Mouse (Mus musculus) limb, embryonic 14.5 days (tissue): ENCODE measurements around the gene Mks1. TPM values are rescaled to one million over a fixed set of nuclear protein-coding genes. Genes with fewer than 3 reads are reported as not detected.

Experiments
- ATAC-seq: fragments of 200-750 bp; cut with Nextera tagmentation; 2 replicates; pipeline ENCODE4 v1.8.0; 2017; ENCODE audit warnings: low read depth, moderate number of reproducible peaks, moderate TSS enrichment; ENCODE audit not compliant: low FRiP score
- DNase-seq: peaks from one replicate; pipeline ENCODE4 v3.0.0-alpha.2; 2015; ENCODE audit warnings: low spot score
- H3K27ac ChIP-seq: fragments of 300-500 bp; sonication (generic); replicated peaks from 2 replicates; pipeline ENCODE4 v1.5.1; 2014; ENCODE audit warnings: low read depth, mild to moderate bottlenecking, low read length, moderate library complexity, mixed read lengths
- H3K27me3 ChIP-seq: fragments of 300-500 bp; sonication (generic); 2 replicates; pipeline ENCODE4 v1.6.1; 2014; ENCODE audit warnings: low read length, mixed read lengths; ENCODE audit not compliant: control insufficient read depth, insufficient read depth
- H3K36me3 ChIP-seq: fragments of 300-500 bp; sonication (generic); 2 replicates; pipeline ENCODE4 v1.6.1; 2014; ENCODE audit warnings: mild to moderate bottlenecking, low read length, moderate library complexity, mixed read lengths; ENCODE audit not compliant: control insufficient read depth, insufficient read depth
- H3K4me1 ChIP-seq: fragments of 300-500 bp; sonication (generic); 2 replicates; pipeline ENCODE4 v1.6.1; 2014; ENCODE audit warnings: antibody characterized with exemption, low read length, mixed read lengths; ENCODE audit not compliant: control insufficient read depth, insufficient read depth
- H3K4me2 ChIP-seq: fragments of 300-500 bp; sonication (generic); replicated peaks from 2 replicates; pipeline ENCODE4 v1.6.1; 2014; ENCODE audit warnings: low read depth, mild to moderate bottlenecking, low read length, moderate library complexity; ENCODE audit not compliant: severe bottlenecking
- H3K4me3 ChIP-seq: fragments of 300-500 bp; sonication (generic); replicated peaks from 2 replicates; pipeline ENCODE4 v1.5.1; 2014; ENCODE audit warnings: low read length
- H3K9ac ChIP-seq: fragments of 300-500 bp; sonication (generic); 2 replicates; pipeline ENCODE4 v1.6.1; 2014; ENCODE audit warnings: mild to moderate bottlenecking, low read depth, low read length, moderate library complexity; ENCODE audit not compliant: severe bottlenecking
- H3K9me3 ChIP-seq: fragments of 300-500 bp; sonication (generic); 2 replicates; pipeline ENCODE4 v1.6.1; 2016; ENCODE audit warnings: low read length; ENCODE audit not compliant: control insufficient read depth
- POLR2A ChIP-seq: fragments of 200-500 bp; IDR thresholded peaks from 2 replicates; pipeline ENCODE4 v1.8.0; 2012; ENCODE audit warnings: inconsistent platforms, mild to moderate bottlenecking, moderate library complexity, borderline replicate concordance; ENCODE audit not compliant: insufficient read depth, insufficient read length; ENCODE audit errors: extremely low read depth
- WGBS: fragments of 180-500 bp; shearing (Covaris S2); extraction: QIAGEN DNeasy Blood & Tissue Kit; methylation state at CpG from one replicate; pipeline ENCODE4 v1.1.7; 2014; 5-methylcytosine and 5-hydroxymethylcytosine counted together
- polyA plus RNA-seq, 2 experiments: library from polyadenylated mRNA; depleted of rRNA in 1 of 2; stranded (reverse) in 1 of 2; unstranded in 1 of 2; fragments of >200 nt; fragmentation: Nextera tagmentation in 1 of 2; extraction: Ambion mirVana in 1 of 2; gene quantifications; 2 replicates each; pipeline versions ENCODE4 v1.2.1 to v1.2.3; 2012 to 2014

Gene Mks1
- polyA plus RNA-seq, 2 experiments = 12.8 to 31.0 TPM

DNA sequence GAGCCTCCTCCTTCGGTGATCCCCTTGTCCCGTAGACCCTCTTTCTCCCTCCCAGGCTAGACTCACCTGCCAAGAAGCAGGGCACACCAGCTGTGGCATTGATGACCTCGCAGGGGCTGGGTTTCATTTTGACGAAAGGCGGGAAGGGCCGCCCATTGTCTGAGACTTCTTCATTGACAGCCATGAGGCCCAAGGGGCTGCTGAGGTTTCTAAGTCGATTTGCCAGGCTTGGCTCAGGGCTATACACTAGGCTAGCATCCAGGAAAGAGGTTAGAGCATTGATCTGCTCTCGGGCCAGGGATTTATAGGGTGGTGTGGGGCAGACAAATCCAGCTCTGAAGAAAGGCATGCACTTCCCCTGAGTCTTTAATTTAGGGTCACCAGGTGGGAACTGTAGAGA lies 38.2 kb upstream of the Mks1 start:
- Histone ChIP-seq H3K27me3 (peaks cover 5% of the 10 kb centered on the region; the same call in 1 of the 2 replicates), H3K9ac (no peak overlapping the region), H3K36me3 (no peaks in the 10 kb centered on the region), H3K27ac (no peak overlapping the region), H3K4me1 (peaks cover 3% of the 10 kb centered on the region; the same call in 1 of the 2 replicates), H3K9me3 (no peaks in the 10 kb centered on the region), H3K4me2 (no peak overlapping the region), H3K4me3 (no peak overlapping the region)
- no peak for TF ChIP-seq POLR2A
- no peak for ATAC-seq
- no peak for DNase-seq
- 76% methylated on average over 8 of the region's 8 CpGs for WGBS

DNA sequence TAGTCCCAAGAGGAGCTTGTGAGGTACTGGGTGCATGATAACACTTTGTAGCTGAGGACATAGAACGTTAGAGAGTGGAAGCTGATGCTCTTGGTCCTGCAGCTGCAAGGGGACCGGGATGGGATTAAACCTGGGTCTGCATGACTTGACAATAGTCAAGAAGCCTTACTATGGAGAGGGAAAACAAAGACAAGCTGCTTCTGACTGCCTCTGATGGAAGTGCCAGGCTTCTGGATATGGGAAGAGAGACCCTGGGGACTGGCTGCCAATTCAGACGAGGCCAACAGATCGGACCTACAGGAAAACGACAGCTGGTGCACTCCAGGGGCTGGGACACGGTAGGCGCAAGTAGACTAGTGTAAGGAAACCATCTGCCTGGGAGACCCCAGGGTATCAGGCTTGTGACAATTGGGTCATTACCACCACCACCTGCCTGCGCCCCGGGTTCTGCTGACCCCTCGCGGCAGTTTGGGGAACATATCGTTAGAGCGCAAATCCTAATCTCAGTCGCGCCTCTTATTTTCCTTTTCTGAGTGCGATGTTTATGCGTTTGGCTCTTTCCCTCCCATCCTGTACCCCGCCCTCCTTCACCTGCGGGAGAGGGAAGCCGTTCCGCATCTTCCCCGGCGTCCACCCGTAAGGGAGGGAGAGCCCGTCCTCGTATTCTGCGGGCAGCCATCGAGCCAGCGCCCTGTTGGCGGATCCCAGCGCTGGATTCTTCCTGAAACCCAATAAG lies 36.1 kb upstream of the Mks1 start:
- Histone ChIP-seq H3K4me3 (peak overlapping the region; percentile 35), H3K4me1 (peaks cover 3% of the 10 kb centered on the region; the same call in 1 of the 2 replicates), H3K4me2 (peak overlapping the region; percentile 72), H3K9me3 (no peaks in the 10 kb centered on the region), H3K9ac (peak overlapping the region; percentile 45), H3K27ac (no peak overlapping the region), H3K27me3 (peaks cover 5% of the 10 kb centered on the region; the same call in 1 of the 2 replicates), H3K36me3 (no peaks in the 10 kb centered on the region)
- 4% methylated on average over 31 of the region's 31 CpGs for WGBS
- no peak for TF ChIP-seq POLR2A
- ATAC-seq (no peak), DNase-seq (peak; percentile 24)

DNA sequence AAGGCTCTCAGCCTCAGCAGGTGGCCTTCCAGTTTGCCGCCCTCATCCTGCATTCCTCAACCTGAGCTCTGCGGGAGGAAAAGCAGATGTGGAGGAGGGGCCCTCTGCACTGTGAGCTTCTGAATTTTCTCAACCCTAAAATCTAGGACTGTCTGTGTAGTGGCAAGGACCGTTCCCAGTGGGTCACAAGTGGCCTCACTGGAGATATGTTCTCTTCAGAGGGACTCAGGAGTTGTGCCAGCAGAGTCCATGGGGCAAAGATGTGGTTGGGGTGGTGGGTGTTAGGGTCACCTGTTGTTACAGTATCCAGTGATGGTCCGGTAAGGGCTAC lies 35.6 kb upstream of the Mks1 start:
- Histone ChIP-seq H3K27me3 (peaks cover 5% of the 10 kb centered on the region; the same call in 1 of the 2 replicates), H3K4me3 (peak overlapping the region; percentile 35), H3K9ac (peak overlapping the region; percentile 45), H3K9me3 (no peaks in the 10 kb centered on the region), H3K4me2 (peak overlapping the region; percentile 72), H3K36me3 (no peaks in the 10 kb centered on the region), H3K27ac (no peak overlapping the region), H3K4me1 (peaks cover 3% of the 10 kb centered on the region; the same call in 1 of the 2 replicates)
- no peak for ATAC-seq
- DNase-seq = no peak
- 24% methylated on average over 4 of the region's 4 CpGs for WGBS
- TF ChIP-seq POLR2A = no peak

DNA sequence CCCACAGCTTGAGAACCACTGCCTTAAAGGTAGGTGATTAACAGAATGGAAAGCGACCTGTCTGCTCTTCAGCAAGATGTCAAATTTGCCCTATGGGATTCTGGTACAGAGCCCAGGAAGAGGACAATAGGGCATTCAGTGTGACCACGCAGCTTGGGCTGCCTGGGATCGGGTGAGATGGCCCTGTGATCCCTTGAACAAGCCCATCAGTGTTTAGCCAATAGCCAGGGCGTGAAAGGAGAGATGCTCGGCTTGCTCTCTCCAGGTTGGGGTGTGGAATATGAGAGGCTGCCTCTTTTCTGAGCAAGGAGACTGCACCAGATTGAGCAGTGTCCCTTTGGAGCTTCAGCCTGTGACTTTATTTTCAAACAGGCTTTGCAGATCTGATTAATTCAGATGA lies 31.5 kb upstream of the Mks1 start:
- no peak for ATAC-seq
- no peak overlapping the region for H3K4me2 ChIP-seq

DNA sequence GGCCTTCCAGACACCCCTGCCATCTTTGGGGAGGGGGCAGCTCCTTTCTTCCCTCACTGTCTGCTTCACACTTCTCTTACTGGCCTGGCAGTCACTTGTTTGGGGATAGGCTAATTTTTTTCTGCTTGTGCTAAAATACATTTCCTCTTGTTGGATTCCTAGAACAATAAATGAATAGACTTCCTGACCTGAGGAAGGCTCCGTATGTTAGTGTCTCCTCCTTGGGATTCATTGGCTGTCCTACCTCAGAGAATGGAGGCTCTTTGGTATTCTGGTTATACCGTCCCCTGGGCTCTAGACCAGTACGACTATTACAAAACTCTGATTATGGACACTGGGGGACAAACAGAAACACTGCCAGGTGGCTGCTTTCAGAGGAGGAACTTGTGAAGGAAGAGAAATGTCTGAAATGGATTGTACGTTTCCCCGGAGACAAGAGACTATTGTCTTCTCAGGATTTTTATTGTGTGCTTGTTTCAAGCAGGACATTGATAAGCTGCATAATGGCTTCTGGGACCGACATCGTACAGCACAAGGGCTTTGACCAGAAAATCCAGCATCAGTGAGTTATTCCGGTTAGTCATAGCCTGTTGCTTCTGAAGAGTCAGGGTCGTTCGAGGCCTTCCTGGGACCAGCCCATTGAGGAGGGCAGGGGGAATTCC lies 24.6 kb upstream of the Mks1 start, which contains the start of gene Lpo:
Lpo (minus strand) TSS at position 51 of the 662 bp plus-strand sequence.
- no peak within 1 kb of the TSS for H3K4me3 ChIP-seq
- H3K27ac ChIP-seq = no peak within 1 kb of the TSS
- no peaks in the 10 kb centered on the region for H3K36me3 ChIP-seq
- 71% methylated on average over 10 of the region's 10 CpGs for WGBS
- TF ChIP-seq POLR2A = no peak
- ATAC-seq (no peak), DNase-seq (no peak)
- H3K9ac ChIP-seq = no peak within 1 kb of the TSS
- H3K4me1 ChIP-seq = no peaks in the 10 kb centered on the region
- H3K4me2 ChIP-seq = no peak within 1 kb of the TSS
- no peaks in the 10 kb centered on the region for H3K27me3 ChIP-seq
- H3K9me3 ChIP-seq = no peaks in the 10 kb centered on the region

More for the DNA sequence above, 31.5 kb upstream of the Mks1 start:
- no peak for TF ChIP-seq POLR2A
- Histone ChIP-seq H3K27me3 (peaks cover 3% of the 10 kb centered on the region; the same call in 1 of the 2 replicates), H3K36me3 (no peaks in the 10 kb centered on the region), H3K27ac (no peak overlapping the region), H3K4me3 (no peak overlapping the region), H3K9ac (no peak overlapping the region), H3K9me3 (no peaks in the 10 kb centered on the region), H3K4me1 (peaks cover 3% of the 10 kb centered on the region; the same call in 1 of the 2 replicates)
- no peak for DNase-seq
- 67% methylated on average over 5 of the region's 5 CpGs for WGBS
